Mouse (Mus musculus): ENCODE measurements around the gene Cyp27a1.
A peak's percentile ranks its signal among the peaks of the same experiment; 100 is the strongest.

The Cyp27a1 gene

DNA sequence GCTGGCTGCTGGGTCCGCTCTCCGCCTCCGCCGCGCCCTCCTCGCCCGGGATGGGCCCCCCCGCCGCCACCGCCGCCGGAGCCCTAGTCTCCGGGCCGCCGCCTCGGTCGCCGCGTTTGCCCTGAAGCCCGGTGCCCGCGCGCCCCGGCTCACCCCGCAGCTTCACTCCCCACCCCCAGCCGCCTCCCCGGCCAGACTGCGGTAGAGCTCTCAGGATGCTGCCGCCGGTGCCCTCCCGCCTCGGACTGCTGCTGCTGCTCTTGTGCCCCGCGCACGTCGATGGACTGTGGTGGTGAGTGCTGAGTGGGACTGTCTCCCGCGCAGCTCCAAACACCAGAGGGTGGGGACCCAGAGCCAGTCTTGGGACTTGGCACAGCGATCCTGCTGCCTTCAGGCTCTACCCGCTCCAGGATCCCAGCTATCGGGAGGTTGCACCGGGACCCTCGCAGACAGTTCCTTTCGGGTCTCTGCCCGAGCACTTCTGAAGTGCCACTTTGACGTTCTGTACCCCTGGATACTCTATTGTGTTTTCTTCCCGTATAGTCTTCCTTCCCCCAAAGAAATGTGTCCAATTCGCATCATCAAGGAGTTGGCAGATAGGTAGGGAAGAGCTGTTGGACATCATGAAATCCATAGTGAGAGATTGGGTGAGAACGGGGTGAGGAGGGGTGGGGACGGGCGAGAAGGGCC lies 58.7 kb downstream of the Cyp27a1 start:
- peak; percentile 74 for DNase-seq (ENCODE audit: low spot score)

DNA sequence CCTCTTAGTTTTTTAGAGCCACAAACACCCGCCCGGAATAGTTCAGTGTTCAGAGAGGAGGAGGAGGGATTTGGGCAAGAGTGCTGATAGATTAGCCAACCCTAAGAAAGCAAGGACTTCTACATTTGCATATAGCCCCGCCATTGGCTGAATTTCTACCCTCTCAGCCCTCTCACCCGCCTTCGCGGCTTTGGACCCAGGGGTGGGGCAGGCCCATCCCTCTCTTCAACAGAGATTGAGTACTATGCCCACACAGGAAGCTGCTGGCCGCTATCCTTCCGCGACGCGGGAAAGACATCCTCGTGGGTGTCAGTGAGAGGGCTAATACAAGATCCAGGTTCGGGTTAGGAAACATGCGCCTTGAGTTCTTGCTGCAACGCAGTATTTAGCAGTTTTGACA lies 59.8 kb downstream of the Cyp27a1 start:
- peak; percentile 82 for DNase-seq (ENCODE audit: low spot score)

DNA sequence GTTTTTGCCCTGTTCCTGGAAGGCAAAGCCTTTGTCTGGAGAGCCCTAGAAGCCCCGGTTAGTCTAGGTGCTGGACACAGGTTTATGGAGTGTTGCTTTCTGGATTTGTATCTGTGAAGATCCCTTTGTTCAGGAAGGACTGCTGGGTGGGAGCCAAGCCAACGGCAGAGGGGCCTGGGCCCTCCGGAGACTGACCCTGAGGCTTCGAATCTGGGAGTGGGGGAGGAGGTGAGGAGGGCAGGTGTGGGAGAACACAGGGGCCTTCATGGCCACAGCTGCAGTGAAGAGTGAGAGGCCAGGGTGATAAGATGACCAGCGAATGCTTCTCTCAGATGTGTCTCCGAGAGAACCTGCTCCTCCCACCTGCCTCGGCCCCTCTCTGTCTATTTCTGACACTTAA lies 60.7 kb downstream of the Cyp27a1 start:
- DNase-seq (ENCODE audit: low spot score), result peak; percentile 72

DNA sequence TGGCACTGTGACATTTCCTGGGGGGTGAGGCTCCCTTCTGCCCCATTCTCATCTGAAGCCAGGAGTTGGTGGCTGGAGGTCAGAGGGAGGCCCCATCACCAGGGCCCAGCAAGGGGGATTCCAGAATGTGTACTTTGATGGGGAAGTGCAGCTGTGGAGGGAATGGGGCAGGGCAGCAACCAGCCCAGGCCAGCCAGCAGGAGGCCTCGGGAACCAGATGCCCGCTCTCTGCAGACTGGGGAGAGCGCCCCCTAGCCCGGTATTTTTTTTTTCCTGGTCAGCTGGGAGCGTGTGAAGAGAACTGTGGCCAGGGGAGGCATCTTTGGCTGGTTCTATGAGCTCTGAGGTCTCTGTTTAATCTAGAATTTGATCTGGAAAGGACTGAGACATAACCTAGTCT lies 62.4 kb downstream of the Cyp27a1 start:
- DNase-seq (ENCODE audit: low spot score), result peak; percentile 81

DNA sequence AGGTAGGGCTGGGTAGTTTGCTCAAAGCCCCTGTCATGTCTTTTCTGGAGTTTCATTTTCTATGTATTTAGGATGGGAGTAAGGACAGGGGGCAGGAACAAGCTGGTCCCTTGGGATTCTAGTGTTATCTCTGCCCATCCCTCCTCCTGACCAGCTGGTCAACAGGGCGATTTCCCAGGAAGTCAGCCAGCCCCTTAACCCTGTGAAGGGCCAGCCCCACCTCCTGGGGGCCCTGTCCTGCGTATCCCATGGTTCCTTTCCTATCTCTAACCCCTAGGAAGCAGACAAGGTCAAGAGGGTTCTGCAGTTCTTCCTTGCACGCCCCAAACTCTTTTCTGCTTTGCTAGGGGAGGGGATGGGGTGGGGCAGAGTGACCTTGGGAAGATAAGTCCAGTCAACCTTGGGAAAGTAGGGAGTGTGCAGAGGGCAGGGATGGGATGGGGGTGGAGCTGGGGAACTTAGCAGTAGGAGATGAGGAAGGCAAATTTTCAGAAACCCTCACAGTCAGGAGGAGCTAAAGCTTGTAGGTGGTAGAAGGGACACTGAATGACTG lies 65.6 kb downstream of the Cyp27a1 start:
- peak; percentile 60 for DNase-seq (ENCODE audit: low spot score)

DNA sequence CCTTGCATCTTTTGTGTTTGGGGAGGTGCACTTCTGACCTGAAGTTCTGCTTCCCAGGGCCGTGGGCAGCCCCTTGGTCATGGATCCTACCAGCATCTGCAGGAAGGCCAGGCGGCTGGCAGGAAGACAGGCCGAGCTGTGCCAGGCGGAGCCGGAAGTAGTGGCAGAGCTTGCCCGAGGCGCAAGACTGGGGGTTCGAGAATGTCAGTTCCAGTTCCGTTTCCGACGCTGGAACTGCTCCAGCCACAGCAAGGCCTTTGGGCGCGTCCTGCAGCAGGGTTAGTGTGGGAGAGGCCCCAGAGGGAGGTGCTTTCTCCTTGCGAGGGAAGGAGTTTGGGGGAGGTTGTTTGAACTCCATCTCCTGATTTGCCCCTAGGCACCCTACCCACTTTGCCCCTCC lies 68.7 kb downstream of the Cyp27a1 start:
- peak; percentile 73 for DNase-seq (ENCODE audit: low spot score)

DNA sequence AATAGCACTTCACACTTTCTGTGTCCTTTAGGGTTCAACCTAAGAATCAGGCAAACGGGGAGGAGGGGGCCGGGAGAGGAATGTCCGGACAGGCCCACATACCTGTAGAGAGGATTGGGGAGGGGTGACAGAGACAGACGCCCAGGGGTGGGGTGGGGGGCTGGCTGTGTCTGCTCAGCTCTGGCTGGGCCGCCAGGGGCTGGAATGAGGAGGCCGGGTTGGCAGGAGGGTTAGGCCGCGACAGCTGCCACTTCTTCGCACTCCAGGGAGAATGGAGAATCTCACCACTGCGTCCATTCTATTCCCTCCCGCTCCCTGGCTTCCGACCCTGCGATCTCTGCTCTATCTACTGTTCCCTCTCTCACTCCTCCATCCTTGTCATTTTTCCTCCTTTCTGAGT lies 70.2 kb downstream of the Cyp27a1 start:
- DNase-seq (ENCODE audit: low spot score), result no peak

DNA sequence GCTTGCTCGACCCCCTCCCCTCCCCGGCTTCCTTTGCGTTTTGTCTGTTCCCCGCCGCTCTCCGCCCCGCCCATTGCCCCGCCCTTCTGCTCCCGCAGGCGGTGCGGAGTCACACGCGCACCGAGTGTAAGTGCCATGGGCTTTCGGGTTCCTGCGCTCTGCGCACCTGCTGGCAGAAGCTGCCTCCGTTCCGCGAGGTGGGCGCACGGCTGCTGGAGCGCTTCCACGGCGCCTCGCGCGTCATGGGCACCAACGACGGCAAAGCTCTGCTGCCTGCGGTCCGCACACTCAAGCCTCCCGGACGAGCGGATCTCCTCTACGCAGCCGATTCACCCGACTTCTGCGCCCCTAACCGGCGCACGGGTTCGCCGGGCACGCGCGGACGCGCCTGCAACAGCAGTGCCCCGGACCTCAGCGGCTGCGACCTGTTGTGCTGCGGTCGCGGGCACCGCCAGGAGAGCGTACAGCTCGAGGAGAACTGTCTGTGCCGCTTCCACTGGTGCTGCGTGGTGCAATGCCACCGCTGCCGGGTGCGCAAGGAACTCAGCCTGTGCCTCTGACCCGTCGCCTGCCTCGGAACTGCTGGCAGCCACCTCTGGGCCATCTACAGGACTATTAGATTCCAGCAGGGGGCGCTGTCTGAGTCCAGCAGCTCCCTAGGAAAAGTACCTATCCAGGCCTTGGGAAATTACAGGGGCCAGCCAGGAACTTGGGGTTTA lies 70.8 kb downstream of the Cyp27a1 start:
- DNase-seq (ENCODE audit: low spot score), result peak; percentile 87
